Mouse (Mus musculus): ENCODE measurements at regions not wholly inside any gene's neighbourhood (a gene's known extent, or its start where the extent isn't known, plus 50 kb on each side); places are given as distances from the start of the nearest gene placed in this dataset.

DNA sequence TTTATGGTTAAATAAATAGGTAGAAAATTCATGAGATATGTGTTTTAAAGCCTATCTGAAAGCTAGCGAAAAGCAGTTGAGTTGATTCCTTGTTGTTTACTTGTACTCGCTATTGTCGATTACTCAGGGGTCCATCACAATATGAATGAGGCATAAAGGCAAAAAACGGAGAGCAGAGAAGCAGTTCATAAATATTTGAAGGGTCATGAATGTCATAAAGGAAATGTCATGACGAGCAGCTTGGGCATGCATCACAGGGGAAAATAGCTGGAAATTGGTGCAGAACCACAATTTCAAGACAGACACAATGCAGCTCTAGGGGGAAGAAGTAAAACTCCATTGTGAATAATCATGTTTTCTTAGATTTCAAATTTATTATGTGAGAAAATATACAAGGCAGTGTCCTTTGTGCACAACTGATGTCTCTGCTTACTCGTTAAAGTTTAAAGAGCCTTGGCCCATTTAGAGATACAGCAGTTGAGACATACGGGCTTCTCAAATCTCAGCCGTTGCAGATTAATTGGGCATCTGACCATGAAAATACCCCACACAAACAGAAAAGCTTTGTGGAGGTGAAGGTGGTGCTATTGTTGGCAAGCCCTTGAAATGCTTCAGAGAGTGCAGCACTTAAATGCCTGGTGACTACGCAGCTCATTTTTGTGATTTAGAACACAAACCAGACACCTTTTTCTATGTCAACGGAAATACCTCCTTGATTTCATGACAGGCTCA is 200.3 kb downstream of the Ahr start:
- H3K4me2 ChIP-seq (ENCODE audit: low read length) = no peak overlapping the region
- no peak for ATAC-seq
- no peaks in the 10 kb centered on the region for H3K27me3 ChIP-seq (replicated peaks; ENCODE audit: control insufficient read depth, insufficient read depth, low read length)
- 47% methylated on average over 10 of the region's 10 CpGs for WGBS
- no peak overlapping the region for H3K9ac ChIP-seq (replicated peaks; ENCODE audit: low read depth, low read length)
- no peak overlapping the region for H3K4me3 ChIP-seq (replicated peaks; ENCODE audit: low read length)
- H3K36me3 ChIP-seq (ENCODE audit: control insufficient read depth, insufficient read depth) = no peaks in the 10 kb centered on the region
- H3K4me1 ChIP-seq (replicated peaks; ENCODE audit: control insufficient read depth, insufficient read depth, low read length) = no peaks in the 10 kb centered on the region
- H3K9me3 ChIP-seq (ENCODE audit: control insufficient read depth, low read length) = no peaks in the 10 kb centered on the region
- no peak overlapping the region for H3K27ac ChIP-seq (ENCODE audit: low read length)

DNA sequence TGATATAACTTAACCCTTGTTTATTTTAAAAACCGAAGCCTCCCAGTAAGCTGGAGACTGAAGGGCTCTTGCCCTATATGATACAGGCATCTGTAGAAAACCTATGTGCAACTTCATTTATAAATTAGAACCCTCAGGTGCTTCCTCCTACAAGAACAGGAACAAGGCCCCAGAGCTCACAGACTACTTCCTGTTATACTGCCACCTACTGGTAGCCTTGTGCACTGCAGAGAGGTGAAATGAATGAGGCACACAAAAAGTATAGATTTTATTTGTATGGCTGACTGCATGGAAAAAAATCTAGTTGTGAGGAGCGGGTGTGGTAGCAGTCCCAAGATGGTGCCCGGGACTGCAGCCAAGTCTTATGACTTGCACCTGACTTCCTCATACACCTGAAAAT is 203.5 kb downstream of the Ahr start:
- Histone ChIP-seq H3K9ac (replicated peaks; ENCODE audit: low read depth, low read length) (no peak overlapping the region), H3K4me2 (ENCODE audit: low read length) (no peak overlapping the region), H3K9me3 (ENCODE audit: control insufficient read depth, low read length) (no peaks in the 10 kb centered on the region), H3K27ac (ENCODE audit: low read length) (no peak overlapping the region), H3K27me3 (replicated peaks; ENCODE audit: control insufficient read depth, insufficient read depth, low read length) (no peaks in the 10 kb centered on the region), H3K4me3 (replicated peaks; ENCODE audit: low read length) (no peak overlapping the region), H3K4me1 (replicated peaks; ENCODE audit: control insufficient read depth, insufficient read depth, low read length) (no peaks in the 10 kb centered on the region), H3K36me3 (ENCODE audit: control insufficient read depth, insufficient read depth) (no peaks in the 10 kb centered on the region)
- WGBS = 96% methylated on average over 3 of the region's 3 CpGs
- no peak for ATAC-seq

GRCm38 (mm10) chr12:35329699-35330098 is 205.1 kb downstream of the Ahr start:
- ATAC-seq = no peak
- WGBS = 67% methylated on average over 6 of the region's 6 CpGs
- no peak overlapping the region for H3K4me2 ChIP-seq (ENCODE audit: low read length)
- H3K9ac ChIP-seq (replicated peaks; ENCODE audit: low read depth, low read length) = no peak overlapping the region
- no peak overlapping the region for H3K27ac ChIP-seq (ENCODE audit: low read length)
- H3K36me3 ChIP-seq (ENCODE audit: control insufficient read depth, insufficient read depth) = no peaks in the 10 kb centered on the region
- no peaks in the 10 kb centered on the region for H3K27me3 ChIP-seq (replicated peaks; ENCODE audit: control insufficient read depth, insufficient read depth, low read length)
- no peak overlapping the region for H3K4me3 ChIP-seq (replicated peaks; ENCODE audit: low read length)
- H3K4me1 ChIP-seq (replicated peaks; ENCODE audit: control insufficient read depth, insufficient read depth, low read length) = no peaks in the 10 kb centered on the region
- H3K9me3 ChIP-seq (ENCODE audit: control insufficient read depth, low read length) = no peaks in the 10 kb centered on the region

DNA sequence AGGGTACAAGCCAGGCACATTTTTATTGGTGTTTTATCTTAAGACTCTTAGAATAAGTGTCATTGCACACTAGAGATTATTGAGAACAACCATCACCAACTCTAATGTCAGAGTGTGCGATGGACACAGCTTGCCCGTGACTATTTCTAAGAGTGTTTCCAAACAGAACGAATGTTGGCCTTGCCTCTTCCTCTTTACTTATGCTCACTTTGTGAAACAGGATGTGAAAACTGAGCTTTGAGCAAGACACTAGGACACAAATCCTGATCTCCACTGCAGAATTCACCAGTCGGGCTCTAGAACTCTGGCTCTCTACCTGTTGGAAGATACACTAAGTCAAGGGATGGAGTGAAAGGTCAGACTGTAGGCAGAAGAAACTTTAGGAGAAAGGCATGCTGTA is 215.3 kb downstream of the Ahr start:
- no peak for ATAC-seq
- Histone ChIP-seq H3K9ac (replicated peaks; ENCODE audit: low read depth, low read length) (no peak overlapping the region), H3K9me3 (ENCODE audit: control insufficient read depth, low read length) (peaks cover 4% of the 10 kb centered on the region; the same call in 1 of the 2 replicates), H3K36me3 (ENCODE audit: control insufficient read depth, insufficient read depth) (no peaks in the 10 kb centered on the region), H3K27ac (ENCODE audit: low read length) (no peak overlapping the region), H3K27me3 (replicated peaks; ENCODE audit: control insufficient read depth, insufficient read depth, low read length) (no peaks in the 10 kb centered on the region), H3K4me3 (replicated peaks; ENCODE audit: low read length) (no peak overlapping the region), H3K4me2 (ENCODE audit: low read length) (no peak overlapping the region), H3K4me1 (replicated peaks; ENCODE audit: control insufficient read depth, insufficient read depth, low read length) (no peaks in the 10 kb centered on the region)
- 88% methylated on average over 4 of the region's 4 CpGs for WGBS

DNA sequence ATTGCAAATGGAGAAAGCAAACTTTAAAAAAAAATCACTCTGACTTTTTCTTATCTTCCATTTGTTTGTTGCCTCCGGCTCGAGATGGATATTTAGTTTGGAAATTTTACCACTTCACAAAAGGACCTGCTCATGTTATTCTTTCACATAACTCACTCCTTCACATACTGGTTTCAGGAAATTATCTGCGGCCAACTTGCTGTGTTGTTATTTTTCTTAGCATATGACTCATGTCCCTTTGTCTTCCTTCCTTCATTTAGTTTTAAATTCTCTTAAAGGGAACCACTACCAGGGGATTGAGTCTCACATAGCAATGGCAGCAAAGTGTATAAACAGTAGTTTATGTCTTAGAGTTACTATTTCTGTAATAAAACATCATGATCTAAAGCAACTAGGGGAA is 217.8 kb downstream of the Ahr start:
- Histone ChIP-seq H3K4me3 (replicated peaks; ENCODE audit: low read length) (no peak overlapping the region), H3K36me3 (ENCODE audit: control insufficient read depth, insufficient read depth) (no peaks in the 10 kb centered on the region), H3K9ac (replicated peaks; ENCODE audit: low read depth, low read length) (no peak overlapping the region), H3K27me3 (replicated peaks; ENCODE audit: control insufficient read depth, insufficient read depth, low read length) (no peaks in the 10 kb centered on the region), H3K4me2 (ENCODE audit: low read length) (no peak overlapping the region), H3K9me3 (ENCODE audit: control insufficient read depth, low read length) (peaks cover 4% of the 10 kb centered on the region; the same call in 1 of the 2 replicates), H3K27ac (ENCODE audit: low read length) (no peak overlapping the region), H3K4me1 (replicated peaks; ENCODE audit: control insufficient read depth, insufficient read depth, low read length) (peaks cover 3% of the 10 kb centered on the region; the same call in 1 of the 2 replicates)
- no peak for ATAC-seq
- WGBS = 79% methylated on average over 3 of the region's 3 CpGs

- no peak for ATAC-seq
- Histone ChIP-seq H3K4me2 (ENCODE audit: low read length) (no peak overlapping the region), H3K36me3 (ENCODE audit: control insufficient read depth, insufficient read depth) (no peaks in the 10 kb centered on the region), H3K9ac (replicated peaks; ENCODE audit: low read depth, low read length) (no peak overlapping the region), H3K27me3 (replicated peaks; ENCODE audit: control insufficient read depth, insufficient read depth, low read length) (no peaks in the 10 kb centered on the region), H3K27ac (ENCODE audit: low read length) (no peak overlapping the region), H3K4me3 (replicated peaks; ENCODE audit: low read length) (no peak overlapping the region), H3K9me3 (ENCODE audit: control insufficient read depth, low read length) (no peaks in the 10 kb centered on the region), H3K4me1 (replicated peaks; ENCODE audit: control insufficient read depth, insufficient read depth, low read length) (peaks cover 3% of the 10 kb centered on the region; the same call in 1 of the 2 replicates)
- WGBS = 82% methylated on average over 2 of the region's 2 CpGs
Observed at GRCm38 (mm10) chr12:35314035-35314434, 220.8 kb downstream of the Ahr start.

DNA sequence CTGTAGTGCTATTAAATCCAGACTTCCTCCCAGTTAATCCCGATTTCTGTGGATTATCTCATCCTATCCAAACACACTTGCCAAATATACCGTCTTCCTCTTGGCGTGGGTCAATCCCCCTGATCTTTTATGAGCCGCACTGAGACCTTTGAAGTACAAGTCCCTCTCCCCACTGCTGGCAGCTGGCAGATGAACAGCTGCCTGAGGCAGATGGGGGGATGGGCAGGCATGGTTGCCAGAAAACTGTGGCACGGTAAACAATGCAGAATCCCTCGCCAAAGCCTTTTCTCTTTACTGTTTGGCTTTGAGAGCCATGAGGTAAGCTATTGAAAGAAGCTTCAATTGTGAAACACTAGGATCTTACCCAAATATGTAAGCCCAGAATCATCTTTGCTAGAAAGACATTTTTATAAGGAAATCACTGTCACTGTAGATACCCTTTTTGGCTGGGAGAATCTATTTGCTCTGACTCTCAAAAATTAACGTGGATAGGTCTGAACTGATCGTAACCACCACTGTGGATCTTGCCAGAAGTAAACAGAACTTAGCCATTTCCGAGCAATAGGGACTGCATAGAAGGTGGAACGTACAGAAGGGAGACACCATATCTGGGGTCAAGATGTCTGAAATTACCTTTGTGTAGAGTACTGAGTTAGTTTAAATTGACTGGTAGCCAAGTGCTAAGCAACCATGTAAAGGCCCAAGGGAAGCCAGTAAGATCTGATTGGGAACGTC is 221.5 kb downstream of the Ahr start:
- no peaks in the 10 kb centered on the region for H3K27me3 ChIP-seq (replicated peaks; ENCODE audit: control insufficient read depth, insufficient read depth, low read length)
- no peaks in the 10 kb centered on the region for H3K36me3 ChIP-seq (ENCODE audit: control insufficient read depth, insufficient read depth)
- no peak overlapping the region for H3K4me3 ChIP-seq (replicated peaks; ENCODE audit: low read length)
- H3K27ac ChIP-seq (ENCODE audit: low read length) = no peak overlapping the region
- no peak overlapping the region for H3K4me2 ChIP-seq (ENCODE audit: low read length)
- H3K9me3 ChIP-seq (ENCODE audit: control insufficient read depth, low read length) = no peaks in the 10 kb centered on the region
- peak; percentile 68 for ATAC-seq
- peaks cover 3% of the 10 kb centered on the region; the same call in 1 of the 2 replicates for H3K4me1 ChIP-seq (replicated peaks; ENCODE audit: control insufficient read depth, insufficient read depth, low read length)
- H3K9ac ChIP-seq (replicated peaks; ENCODE audit: low read depth, low read length) = no peak overlapping the region
- WGBS = 43% methylated on average over 11 of the region's 11 CpGs

DNA sequence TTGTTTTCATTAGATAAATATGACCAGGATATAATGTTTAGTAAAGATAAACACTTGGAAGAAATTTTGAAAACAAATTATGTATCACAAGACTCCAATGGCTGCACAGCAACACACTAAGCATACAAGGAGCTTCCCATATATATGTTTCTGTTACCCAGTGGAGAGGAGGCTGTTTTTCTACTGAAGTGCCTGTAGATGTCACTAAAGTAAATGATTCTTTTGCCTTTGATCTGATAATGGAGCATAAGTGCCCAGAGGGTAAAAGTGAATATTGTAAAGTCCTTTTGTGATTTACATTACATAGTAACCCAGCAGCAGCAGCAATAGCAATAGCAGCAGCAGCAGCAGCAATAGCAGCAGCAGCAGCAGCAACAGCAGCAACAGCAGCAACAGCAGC is 226.3 kb downstream of the Ahr start:
- H3K4me3 ChIP-seq (replicated peaks; ENCODE audit: low read length) = no peak overlapping the region
- peak; percentile 75; the same call in 1 of the 2 replicates for ATAC-seq
- H3K27me3 ChIP-seq (replicated peaks; ENCODE audit: control insufficient read depth, insufficient read depth, low read length) = no peaks in the 10 kb centered on the region
- H3K9me3 ChIP-seq (ENCODE audit: control insufficient read depth, low read length) = no peaks in the 10 kb centered on the region
- no peak overlapping the region for H3K4me2 ChIP-seq (ENCODE audit: low read length)
- H3K4me1 ChIP-seq (replicated peaks; ENCODE audit: control insufficient read depth, insufficient read depth, low read length) = peaks cover 3% of the 10 kb centered on the region; the same call in 1 of the 2 replicates
- no peak overlapping the region for H3K27ac ChIP-seq (ENCODE audit: low read length)
- H3K36me3 ChIP-seq (ENCODE audit: control insufficient read depth, insufficient read depth) = no peaks in the 10 kb centered on the region
- H3K9ac ChIP-seq (replicated peaks; ENCODE audit: low read depth, low read length) = no peak overlapping the region

GRCm38 (mm10) chr12:35303764-35304717 is 230.8 kb downstream of the Ahr start:
- Histone ChIP-seq H3K9ac (replicated peaks; ENCODE audit: low read depth, low read length) (no peak overlapping the region), H3K9me3 (ENCODE audit: control insufficient read depth, low read length) (no peaks in the 10 kb centered on the region), H3K4me1 (replicated peaks; ENCODE audit: control insufficient read depth, insufficient read depth, low read length) (no peaks in the 10 kb centered on the region), H3K27ac (ENCODE audit: low read length) (no peak overlapping the region), H3K4me2 (ENCODE audit: low read length) (no peak overlapping the region), H3K27me3 (replicated peaks; ENCODE audit: control insufficient read depth, insufficient read depth, low read length) (no peaks in the 10 kb centered on the region), H3K36me3 (ENCODE audit: control insufficient read depth, insufficient read depth) (no peaks in the 10 kb centered on the region), H3K4me3 (replicated peaks; ENCODE audit: low read length) (no peak overlapping the region)
- 75% methylated on average over 3 of the region's 3 CpGs for WGBS
- no peak for ATAC-seq
